Mouse (Mus musculus) thymus, adult 2 months (tissue): ENCODE results near the gene Ccdc148.

ENCODE experiments used
- CTCF ChIP-seq: fragments of 200-500 bp; IDR thresholded peaks from 2 replicates; pipeline ENCODE4 v1.5.1; 2012; ENCODE audit warnings: mild to moderate bottlenecking, control low read depth, low read length, moderate library complexity, borderline replicate concordance; ENCODE audit not compliant: control insufficient read depth, poor library complexity, insufficient read depth; ENCODE audit errors: extremely low read depth
- POLR2A ChIP-seq: fragments of 200-500 bp; IDR thresholded peaks from 2 replicates; pipeline ENCODE4 v1.6.1; 2012; ENCODE audit warnings: mild to moderate bottlenecking, low read length, control low read depth, moderate library complexity; ENCODE audit not compliant: control insufficient read depth, poor library complexity, insufficient read depth; ENCODE audit errors: extremely low read depth

DNA sequence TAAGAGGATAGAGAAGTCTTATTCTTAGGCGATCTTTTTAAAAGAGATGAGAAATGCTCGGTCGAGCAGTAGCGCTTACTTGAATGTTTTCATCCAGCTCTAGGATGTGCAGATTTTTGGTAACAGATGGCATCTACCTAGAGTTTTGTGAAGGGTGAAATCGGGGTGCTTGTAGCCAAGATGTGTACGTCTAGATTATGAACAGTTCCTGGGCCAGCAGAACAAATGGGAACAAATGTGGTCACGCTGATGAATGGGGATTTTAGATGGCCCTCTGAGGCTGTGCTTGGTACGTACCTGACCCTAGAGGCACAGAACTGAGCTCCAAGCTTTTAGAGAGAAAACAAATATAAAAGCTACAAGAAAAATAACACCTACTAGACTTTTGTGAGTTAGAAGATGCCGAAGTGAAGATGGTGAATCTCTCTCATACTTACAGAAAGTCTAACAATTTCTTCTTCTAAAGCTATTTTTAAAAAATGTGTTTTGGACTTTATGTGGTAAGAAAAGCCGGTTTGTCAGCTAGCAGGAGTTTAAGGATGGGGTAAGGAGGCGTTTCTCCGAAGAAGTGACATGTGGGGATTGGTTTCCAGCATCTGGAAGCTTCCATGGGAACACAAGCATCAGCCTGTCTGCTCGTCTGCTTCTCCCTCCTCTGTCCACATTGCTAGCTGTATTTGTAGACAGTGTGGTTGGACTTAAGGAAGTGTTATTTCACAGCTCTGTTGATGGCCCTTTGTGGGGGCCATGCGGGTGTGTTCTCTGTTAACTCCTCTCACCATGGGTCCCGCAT, 21.0 kb upstream of the Ccdc148 start:
- TF ChIP-seq CTCF (no peak), POLR2A (no peak)
